Mouse (Mus musculus) G1E (cell line): ENCODE measurements around the gene Rpl10a.

Experiments used
- CTCF ChIP-seq: IDR thresholded peaks from 2 replicates; pipeline ENCODE4 v1.5.1; 2012; ENCODE audit warnings: low read depth, low read length, inconsistent platforms, mixed read lengths
- POLR2AphosphoS5 ChIP-seq: IDR thresholded peaks from 2 replicates; pipeline ENCODE4 v1.6.1; 2012; ENCODE audit warnings: low read depth, low read length, inconsistent platforms; ENCODE audit not compliant: insufficient replicate concordance

- TF ChIP-seq CTCF (no peak), POLR2AphosphoS5 (no peak)
Measured at GRCm38 (mm10) chr17:28326951-28327350, 1.3 kb upstream of the Rpl10a start.
